Mouse (Mus musculus): ENCODE results near the gene Agpat3. TPM values are rescaled to one million over a fixed set of nuclear protein-coding genes. Genes with fewer than 3 reads are reported as not detected.

Gene Agpat3
- total RNA-seq, 4 experiments from 2014 or later = 228 to 370 (median 267) TPM

DNA sequence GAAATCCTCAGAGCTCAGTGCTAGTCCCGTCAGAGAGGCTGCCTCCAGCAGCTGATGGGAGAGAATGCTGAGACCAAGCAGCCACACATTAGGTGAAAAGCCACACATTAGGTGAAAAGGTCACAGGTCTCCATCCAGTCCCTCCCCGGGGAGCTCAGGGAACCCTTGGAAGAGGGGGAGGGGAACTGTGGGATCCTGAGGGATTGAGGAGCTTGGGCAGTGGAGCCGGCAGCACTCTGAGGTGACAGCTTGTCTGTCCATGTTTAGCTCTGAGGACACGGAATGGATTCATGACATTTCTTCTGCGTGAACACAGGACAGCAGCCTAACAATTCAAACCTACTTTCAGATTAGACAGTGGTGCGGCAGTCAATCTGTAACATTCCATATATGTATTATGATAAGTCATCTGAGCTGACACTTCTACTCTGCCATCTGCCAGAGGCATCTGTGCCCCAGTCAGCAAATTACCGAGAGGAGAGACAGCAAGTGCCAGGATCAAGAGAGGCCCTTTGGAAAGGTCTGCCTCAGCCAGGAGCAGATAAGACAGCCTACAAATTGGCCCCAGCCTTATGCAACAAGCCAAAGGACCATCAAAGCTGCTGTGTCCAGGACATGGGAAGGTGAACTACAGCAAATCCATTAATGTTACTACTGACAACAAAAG is 28.9 kb downstream of the Agpat3 start:
- DNase-seq = no peak

DNA sequence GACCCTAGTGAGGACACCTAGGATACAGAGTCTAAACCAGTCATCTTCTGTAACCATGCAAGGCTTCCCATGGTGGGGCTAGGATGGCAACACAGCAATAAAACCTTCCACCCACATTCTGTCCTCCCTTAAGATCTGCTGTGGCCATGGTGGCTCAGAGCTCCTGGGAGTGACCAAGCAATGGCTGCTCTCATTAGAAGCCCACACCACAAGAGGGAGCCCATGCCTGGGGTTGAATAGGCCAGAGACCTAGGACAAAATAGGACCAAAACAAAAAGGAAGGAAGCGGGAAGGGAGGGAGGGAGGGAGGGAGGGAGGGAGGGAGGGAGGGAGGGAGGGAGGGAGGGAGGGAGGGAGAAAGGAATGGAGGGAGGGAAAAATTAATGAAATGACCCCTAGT is 29.5 kb downstream of the Agpat3 start:
- no peak for DNase-seq

DNA sequence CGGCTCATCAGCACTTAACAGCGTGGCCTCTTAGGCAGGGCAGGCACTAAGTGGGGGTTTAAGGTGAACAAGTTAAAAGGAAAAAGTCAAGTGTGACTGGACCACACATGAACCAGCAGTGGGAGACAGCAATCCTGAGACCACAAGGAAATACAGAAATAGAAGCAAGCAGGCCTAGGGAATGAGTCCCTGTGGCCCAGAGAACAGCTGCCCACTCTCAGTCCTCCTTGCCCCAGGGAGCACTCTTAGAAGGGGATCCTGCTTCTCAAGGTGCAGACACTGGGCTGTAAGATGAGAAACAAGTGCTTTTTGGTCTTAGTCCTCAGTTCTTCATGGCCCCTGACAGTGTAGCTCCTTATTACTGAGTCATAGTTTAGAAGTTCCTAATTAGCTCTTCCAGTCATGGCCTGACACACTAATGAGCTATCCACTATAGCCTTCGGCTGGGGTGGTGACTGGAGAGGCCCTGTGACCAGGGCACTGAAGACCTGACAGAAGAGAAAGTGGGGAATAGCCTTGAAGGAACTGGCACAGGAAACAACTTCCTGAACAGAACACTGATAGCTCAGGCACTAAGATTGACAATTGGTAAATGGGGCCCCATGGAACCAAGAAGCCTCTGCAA is 31.0 kb downstream of the Agpat3 start:
- DNase-seq = no peak

DNA sequence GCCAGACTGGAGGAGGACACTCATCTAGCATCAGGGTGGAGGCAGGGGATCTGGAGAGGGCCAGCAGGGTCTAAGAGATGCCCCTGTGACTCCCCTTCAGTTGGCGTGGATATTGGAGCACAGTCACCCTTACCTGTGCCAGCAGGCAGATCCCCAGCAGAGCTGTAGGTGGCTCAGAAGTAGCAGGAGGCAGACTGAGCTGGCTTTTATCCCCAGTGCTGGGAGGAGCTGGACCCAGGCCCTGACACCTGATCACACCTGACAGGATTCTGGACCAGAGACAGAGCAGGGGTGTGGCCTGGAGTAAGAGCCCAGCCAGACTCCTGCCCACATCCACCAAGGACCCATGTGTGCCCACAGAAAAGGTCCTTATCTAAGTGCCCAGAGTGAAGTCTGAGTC is 31.8 kb downstream of the Agpat3 start:
- no peak for DNase-seq

DNA sequence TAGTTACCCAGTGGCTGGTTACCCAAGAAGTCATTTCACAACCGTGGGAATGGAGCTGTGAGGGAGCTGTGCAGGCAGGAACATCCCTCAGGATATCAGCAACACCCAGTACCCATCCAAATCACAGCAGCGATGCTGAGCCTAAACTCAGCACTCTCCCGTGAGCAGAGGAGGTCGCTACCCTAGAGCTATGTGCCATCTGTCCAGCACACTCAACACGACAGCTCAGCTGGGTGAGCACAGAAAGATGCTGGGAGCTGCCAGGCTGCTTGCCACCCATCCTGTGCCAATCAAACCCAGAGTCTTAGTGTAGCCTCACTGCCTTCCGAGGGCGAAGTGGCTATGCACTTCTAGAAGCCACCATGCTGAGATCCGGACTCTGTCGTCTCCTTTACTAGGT is 32.3 kb downstream of the Agpat3 start:
- DNase-seq = no peak

DNA sequence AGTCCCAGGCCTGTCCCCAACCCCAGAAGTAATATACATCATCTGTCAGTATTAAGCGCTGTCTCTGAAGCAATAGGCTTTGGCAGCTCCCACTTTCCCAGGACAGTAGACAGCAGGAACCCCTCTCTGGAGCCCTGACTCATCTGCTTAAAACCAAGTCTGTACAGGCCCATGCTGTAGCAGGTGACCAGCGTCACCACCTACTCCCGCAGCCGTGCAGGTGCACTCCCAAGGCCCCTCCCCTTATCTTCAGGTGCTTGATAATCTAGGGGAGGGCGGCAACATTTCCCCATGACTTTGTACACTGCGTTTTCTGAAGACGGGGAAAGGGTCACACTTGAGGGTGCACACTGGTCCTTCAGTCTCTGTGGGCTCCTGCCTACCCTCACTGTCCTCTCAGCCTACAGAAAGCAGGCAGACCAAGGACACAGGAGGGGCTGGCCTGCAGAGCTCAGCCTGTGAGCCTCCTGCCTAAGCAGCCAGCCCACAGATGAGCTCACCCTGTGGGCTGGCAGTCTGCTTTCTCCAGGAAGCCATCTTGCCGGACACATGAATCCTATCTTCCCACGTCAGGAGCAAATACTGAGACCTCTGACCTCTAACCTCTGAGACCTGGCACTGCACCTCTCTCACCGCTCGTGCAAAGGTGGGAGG is 34.9 kb downstream of the Agpat3 start:
- no peak for DNase-seq

DNA sequence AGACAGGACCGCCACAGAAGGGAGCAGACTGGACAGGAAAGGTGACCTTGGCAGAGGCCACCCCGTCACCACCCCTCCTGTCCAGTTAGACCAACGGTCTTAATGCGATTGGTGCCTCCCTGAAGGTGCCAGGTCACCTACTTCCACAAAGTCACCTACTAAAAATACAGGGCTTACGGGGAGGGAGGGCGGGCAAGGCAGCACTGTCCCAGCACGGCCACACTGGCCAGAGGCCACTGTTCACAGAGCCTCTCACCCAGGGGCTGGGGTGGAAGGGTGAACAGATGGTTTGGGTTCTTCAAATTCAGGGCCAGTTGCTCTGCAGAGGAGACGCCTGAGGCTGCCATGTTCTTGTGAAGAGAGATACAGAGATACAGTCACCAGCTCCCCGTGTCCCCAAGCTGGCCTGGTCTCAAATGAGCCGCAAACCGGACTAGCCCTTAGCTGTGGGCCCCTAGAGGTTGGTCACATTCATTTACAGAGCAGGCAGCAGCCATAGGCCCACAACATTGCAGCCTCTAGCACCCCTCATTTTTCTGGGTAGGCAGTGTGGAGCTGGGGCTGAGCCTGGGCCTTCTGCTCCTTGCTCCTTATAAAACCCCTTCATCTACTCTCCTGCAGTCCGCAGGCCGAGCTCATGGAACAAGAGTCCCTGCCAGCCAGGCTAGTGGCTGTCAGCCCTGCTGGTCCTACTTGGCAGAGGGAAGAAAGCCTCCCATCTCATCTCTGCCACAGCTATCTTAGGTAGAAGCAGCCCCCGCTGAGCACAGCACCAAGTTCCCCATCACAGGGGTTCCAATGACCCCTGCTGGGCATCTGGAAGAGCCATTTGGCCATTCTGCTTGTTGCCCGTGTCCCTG is 35.8 kb downstream of the Agpat3 start:
- no peak for DNase-seq

DNA sequence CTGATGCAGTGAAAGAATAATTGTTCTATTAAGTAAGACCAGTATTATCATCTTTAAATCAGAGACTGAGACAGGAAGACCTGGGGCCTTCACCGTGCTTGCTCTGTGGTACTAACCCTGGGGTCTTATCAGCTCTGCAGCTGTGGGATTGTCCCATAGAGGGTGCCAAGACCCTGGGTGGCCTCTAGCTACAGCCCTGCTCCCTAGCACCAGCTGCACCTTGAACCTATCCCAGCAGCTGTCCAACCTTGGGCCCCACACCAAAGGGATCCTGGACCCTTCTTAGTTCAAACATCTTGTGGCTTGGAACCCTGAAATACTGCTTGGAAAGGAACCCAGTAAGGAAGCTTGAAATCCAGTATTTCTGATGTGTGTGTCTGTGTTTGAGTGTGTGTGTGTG is 37.1 kb downstream of the Agpat3 start:
- DNase-seq = no peak

DNA sequence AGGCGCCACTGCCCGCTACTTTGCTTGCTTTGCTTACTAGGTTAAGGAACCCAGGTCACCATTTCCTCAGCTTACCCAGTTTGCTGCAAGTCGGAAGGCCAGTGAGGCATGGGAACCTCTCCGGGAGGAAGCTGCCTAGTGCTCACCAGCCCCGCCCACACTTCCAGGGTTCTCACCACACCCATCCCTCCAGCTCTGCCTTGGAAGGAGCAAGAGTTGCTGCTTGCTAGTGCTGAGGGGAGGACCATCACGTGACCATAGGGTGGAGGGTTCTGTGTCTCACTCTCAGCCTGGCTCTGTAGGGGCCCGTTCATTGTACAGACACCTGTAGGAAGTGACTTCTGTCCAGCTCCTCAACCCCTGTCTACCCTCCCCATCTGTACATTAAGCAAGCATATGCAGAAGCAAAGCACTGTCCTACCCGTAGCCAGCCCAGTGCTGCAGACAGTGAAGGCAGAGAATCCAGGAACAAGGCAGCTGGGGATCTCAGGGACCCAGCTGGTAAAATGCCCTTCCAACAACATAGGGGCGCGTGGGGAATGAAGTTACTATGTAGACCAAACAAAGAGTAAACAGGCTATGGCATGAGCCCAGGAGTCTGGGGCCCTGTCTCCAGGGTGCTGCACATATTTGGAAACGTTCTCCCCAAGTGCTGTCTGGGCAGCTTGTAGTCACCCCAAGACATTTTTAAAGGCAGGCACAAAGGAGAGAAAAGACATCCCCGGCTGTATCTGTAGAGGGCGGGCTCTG is 40.2 kb downstream of the Agpat3 start:
- DNase-seq = no peak

DNA sequence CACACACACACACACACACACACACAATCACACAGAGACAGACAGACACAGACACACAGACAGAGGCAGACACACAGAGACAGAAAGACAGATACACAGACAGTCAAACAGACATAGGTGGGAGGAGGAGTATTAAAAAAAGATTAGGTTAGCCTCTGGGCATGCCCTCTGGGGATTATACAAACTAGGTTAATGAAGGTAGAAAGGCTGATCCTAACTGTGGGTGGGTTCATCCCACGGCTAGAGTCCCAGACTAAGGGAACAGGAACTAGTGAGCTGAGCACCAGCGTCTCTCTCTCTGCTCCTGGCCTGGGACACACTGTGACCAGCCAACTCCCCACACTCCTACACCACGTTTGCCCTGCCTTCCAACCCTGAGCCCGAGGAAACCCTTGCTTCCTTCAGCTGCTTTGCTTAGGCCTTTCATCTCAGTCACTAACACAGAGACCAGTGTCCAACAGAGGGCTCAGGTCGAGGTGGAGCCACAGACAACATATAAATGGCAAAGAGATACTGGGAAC is 41.5 kb downstream of the Agpat3 start:
- DNase-seq = no peak

DNA sequence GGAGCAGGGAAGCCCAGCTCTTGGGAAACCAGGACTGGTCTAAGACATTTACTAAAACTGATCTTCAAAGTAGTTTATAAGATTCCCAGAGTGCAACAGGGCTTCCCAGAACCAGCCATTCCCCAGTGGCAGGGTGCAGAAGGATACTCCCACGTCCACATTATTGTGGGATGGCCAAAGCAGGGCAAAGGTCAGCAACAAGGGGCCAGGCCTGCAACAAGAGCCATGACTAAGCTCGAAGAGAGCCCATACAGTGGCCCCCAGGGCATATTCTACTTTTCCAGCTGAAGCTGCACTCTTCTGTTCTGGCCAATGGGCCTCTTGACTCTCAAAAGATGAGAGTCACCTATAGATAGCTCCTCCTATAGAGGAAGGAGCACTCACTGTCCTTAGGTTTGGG is 43.7 kb downstream of the Agpat3 start:
- DNase-seq = no peak

DNA sequence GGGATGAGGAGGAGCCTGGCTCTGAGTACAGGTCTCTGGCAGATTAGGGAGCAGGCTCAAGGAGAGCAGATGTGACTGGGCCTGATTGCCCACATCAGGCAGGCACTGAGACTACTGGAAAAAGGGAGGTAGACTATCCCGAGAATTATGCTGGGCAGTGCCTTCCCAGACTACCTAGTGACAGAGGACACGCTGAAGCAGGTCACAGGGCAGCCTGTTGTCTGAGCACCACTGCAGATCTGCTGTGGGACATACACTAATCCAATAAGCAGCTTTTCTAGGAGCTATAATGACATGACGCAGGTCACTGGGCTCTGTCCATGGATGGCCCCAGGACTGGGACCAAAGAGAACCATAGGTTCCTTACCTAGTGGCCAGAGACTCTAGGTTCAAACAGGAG is 44.9 kb downstream of the Agpat3 start:
- no peak for DNase-seq

DNA sequence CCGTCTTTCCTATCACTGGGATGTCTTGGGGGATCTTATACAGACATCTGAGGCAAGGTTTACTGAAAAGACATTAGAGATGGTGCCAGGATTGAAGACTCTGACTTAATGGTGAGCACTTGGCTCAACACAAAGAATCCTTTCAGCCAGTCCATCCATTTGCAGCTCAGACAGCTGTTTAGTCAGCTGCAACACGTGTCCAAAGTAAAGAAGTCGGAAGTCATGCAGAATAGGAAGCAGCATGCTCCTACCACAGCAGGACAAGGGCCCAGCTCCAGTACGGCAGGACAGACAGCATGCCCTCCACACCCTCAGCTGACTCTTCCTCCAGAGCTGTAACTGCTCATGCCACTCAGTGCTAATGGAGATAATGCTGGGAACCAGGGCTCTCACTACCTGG is 46.3 kb downstream of the Agpat3 start:
- no peak for DNase-seq

DNA sequence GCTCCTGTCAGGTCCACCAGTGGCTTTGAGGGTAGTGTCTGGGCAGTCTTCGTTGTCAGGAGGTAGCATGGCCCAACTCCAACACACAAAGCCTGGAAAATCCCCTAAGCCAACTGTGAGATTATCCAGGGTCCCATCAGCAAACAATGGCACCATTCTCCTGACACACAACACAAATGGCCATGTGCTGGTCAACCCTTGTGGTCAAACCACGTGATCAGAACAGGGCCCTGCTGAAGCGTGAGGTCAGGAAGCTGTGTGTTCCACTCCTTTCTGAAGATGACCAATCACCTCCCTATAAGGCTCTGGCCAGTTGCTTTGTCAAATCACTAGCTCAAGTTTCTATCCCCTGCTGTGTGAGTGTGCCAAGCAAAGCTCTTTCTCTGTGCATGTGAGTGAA is 47.3 kb downstream of the Agpat3 start:
- DNase-seq = no peak

DNA sequence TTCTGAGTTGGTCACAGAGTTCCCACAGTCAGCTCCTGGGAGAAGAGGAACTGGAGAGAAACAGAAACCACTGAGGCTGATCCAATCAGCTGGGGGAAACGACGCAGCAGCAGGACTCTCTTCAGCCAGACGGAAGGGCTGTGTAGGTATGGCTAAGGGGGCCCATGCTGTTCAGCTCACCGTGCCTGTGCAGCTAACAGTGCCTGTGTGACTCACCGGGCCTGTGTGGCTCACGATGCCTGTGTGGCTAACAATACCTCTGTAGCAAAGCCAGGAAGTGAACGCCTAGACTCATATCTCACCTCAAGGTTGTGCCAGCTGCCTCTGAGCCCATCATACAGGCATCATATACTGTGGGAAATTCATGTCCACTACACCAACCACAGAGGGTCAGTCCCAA is 48.6 kb downstream of the Agpat3 start:
- DNase-seq = no peak

DNA sequence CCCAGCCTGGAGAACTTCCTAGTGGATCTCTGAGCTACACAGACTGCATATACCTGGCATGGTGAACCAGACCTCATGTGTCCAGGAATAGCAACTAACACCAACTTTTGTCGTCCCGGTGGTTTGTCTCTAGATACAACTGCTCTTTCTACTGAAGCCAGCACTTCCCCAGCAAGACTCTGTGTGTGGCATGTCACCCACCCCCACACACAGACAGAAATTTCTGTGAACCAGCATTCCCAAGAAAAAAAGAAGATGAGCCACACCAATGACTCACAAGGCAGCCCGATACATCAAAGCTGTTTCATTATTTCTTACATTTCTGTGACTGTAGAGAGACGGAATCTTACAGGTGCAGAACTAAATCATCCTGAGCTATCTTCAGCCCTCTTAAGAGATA is 52.2 kb downstream of the Agpat3 start:
- no peak for DNase-seq

DNA sequence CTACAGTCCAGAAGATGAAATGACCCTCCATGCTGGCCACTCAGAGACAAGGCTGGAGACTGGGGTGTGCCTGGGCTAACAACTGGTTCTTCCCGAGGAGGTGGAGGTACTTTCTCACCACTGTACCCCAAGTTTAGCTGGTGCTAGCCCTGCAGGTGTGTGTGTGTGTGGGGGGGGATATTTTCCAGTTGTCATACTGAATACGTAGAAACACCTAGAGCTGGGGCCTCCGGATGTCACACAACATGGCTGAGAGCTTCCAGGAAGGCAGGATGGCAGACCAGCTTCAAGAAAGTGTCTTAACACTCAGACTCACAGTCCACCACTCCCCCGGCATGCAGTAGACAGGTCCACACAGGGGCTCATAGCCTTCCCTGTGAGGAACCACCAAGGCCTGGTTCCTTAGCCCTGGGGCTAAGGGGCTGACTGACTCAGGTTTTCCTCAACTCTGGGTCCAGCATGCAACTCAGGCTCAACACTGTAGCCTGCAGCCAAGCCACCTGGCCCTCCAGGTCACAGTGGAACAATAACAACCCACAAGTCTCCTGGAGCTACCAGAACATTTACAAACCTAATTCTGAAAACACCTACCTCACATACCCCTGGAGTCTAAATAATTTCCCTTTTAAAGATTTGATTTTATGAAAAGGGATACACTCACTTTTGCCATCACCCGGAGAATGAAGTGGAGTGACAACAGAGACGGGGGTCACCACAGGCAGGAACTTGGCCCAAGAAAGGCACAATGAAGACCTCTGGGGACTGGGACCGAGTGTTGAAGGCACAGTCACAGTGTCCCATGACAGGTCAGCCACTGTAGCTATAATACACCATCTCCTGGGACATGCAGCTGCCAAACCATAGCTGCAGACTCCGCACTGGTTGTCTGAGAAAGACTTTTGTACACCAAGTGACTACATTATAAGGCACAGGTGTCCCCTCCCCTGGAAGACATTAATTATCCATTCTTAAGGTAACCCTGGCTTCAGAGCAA is 53.3 kb downstream of the Agpat3 start:
- DNase-seq = no peak

DNA sequence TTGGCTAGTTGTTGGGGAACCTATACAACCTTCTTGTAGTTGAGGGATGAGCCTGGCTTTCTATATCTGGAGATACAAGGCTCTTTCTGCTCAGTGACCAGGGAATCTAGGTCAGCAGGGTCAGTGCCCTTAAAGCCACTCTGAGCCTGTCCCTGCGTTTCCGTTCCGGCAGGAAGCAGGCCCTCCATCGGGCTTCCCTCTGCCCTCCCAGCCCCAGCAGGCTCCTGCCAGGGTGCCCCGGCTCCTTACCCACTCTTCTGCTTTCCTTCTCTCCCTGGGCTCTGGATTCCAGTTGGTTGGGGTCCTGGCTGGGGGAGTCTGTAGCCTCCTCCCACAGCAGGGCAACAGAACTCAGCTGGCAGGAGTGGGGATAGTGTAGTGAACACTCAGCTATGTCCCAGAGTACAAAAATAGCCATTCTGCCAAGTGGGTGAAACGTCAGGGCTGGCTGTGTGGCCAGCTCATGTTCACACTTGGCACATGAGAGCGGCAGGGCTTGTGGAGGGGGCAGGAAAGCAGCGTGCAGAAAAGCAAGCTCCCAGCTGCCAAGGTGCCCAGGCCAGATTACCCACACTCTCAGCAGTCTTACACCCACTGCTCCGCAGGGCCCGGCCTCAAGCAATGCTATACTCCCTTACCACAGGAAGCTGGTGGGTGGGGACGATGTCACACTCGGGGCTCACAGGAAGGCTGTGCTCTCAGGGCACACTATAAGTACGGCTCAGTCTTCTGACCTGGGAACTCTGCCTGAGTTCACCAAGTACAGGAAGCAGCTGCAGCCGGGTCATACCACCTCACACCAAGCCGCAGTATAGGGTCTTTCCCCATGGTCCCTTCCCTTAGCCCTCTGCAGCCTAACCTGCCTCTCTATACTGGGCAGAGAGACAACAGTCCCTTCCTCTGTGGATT is 54.5 kb downstream of the Agpat3 start:
- peak; percentile 90 for DNase-seq

DNA sequence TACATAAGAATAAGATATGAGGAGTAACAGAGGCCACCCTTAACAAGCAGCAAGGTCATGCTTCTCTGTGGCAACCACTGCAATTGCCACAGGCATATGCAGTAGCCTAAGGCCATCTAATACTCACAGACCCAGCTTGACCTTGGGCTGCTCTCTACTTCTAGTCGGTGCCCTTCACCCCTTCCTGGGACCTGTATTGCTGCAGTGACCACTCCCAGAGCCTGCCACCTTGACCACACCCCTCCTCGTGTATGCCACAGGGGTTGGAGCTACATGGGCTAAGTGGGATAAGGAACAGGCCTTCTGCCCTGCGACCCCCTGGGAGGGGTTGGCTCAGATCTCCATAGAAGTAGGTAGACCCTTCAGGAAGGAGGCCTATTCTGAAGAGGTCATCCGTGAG is 55.3 kb downstream of the Agpat3 start:
- DNase-seq = peak; percentile 75

DNA sequence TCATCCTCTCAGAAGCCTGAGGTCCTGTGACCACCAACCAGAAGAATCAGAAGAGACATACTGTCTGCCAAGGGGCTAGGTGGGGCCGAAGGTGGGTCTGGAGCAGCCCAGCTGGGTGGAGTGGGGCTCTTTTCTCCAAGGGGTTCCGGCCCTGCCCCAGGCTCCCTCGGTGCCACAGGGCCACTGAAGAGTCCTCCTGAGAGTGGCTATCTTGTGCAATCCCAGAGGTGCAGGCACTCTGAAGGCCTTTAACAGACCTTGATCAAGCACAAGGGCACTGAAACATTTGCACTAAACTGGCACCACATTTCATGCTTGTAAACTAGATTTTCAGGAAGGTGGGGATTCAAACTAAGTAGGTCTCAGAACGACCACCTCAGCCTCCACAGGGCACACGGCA is 55.9 kb downstream of the Agpat3 start:
- DNase-seq = peak; percentile 60

Data from adrenal gland, adult 8-10 months (tissue).